Mouse (Mus musculus) stomach, postnatal 0 days (tissue): ENCODE measurements at regions not wholly inside any gene's neighbourhood (a gene's known extent, or its start where the extent isn't known, plus 50 kb on each side); places are given as distances from the start of the nearest gene placed in this dataset.

Experiments used
- CTCF ChIP-seq: IDR thresholded peaks from 2 replicates; pipeline ENCODE4 v1.5.1; 2016; ENCODE audit warnings: antibody characterized with exemption, low read depth, mild to moderate bottlenecking, moderate library complexity
- EP300 ChIP-seq: optimal IDR thresholded peaks from 2 replicates; pipeline ENCODE3; 2016; ENCODE audit warnings: antibody characterized with exemption

GRCm38 (mm10) chr16:79342453-79342852 is 251.6 kb upstream of the Tmprss15 start:
- TF ChIP-seq CTCF = no peak
- no peak for TF ChIP-seq EP300
